13 mouse cellular contexts compared by ENCODE assay signal in the genomic region with DNA sequence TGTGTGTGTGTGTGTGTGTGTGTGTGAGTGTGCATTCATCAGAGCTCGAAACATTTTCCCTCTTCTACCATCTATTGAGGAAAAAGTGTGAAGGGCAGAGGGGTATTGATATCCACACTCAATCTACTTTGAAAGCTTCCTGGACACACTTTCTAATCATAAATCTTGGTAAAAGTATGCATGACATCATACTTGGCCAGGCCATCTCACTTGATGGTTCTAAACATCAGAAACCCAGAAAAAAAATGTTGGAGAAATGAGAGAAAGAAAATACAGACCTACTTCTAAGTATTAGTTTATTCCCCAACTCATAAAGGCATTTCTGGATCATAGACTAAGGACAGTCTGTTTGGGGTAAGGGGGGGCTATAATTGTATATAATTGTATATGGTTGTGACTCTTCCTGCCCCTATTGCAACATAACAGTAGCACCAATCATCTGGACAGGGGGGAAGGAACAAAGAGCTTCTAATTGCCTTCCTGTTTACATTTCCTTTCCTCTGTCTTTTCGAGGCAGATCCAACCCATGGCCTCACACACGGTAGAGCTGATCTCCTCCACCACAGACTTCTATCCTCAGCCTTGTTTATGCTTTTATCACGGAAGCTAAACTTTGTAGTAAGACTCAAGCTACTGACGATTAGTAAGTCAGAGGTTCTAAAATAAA.
"Had no signal": no experiment of that assay in that cellular context is flagged by ENCODE, and none has a peak within 500 bp of the region (broad histone marks: within the 10 kb centered on the region; RNA-seq: fewer than 3 reads in every experiment).

No protein-coding gene starts in this region.

- H3K4me2 ChIP-seq: limb, embryonic 15.5 days; liver, embryonic 12.5 days; midbrain, embryonic 11.5 days; midbrain, embryonic 15.5 days had no signal

- H3K36me3 ChIP-seq: liver, embryonic 12.5 days; midbrain, embryonic 15.5 days had no signal

- H3K4me3 ChIP-seq: limb, embryonic 15.5 days; liver, embryonic 12.5 days; megakaryocyte, embryonic 14.5 days; midbrain, embryonic 15.5 days had no signal

- H3K9ac ChIP-seq: limb, embryonic 15.5 days; liver, embryonic 12.5 days; midbrain, embryonic 15.5 days had no signal

- H3K27me3 ChIP-seq: limb, embryonic 15.5 days; liver, embryonic 12.5 days; midbrain, embryonic 15.5 days had no signal

- H3K27ac ChIP-seq: kidney, postnatal 0 days; limb, embryonic 15.5 days; liver, embryonic 12.5 days; midbrain, embryonic 15.5 days had no signal

- ATAC-seq: liver, embryonic 12.5 days; midbrain, embryonic 15.5 days had no signal

- H3K9me3 ChIP-seq: limb, embryonic 15.5 days; liver, embryonic 12.5 days; midbrain, embryonic 15.5 days had no signal

- H3K4me1 ChIP-seq: liver, embryonic 12.5 days; megakaryocyte, embryonic 14.5 days; midbrain, embryonic 15.5 days had no signal

- DNase-seq: kidney, adult 2 months; kidney, postnatal 36 days; layer of hippocampus, adult 9-11 months; layer of hippocampus, postnatal 36 days; lung, postnatal 4 days; right cerebral cortex, postnatal 14 days; thymus, postnatal 4 days had no signal
